Mouse (Mus musculus) T-helper 2 cell (primary cell): Measurements from ENCODE around the gene Mrpl37.
"Not testable (repeated sequence)": the region's sequence is repeated elsewhere in the genome, so short reads cannot be mapped to it uniquely, and the experiment has no call there.

Experiments used
- in situ Hi-C: fragments of 300-600 bp; cut with MboI, MseI; formaldehyde crosslinking; loops from one replicate; pipeline ENCODE4 v1.15.1; 2025; ENCODE audit warnings: high pct_unique_total_duplicates

The Mrpl37 gene

GRCm38 (mm10) chr4:107066252-107067124 lies at the start of gene Mrpl37, which contains the start of gene Cyb5rl:
Mrpl37 (minus strand) TSS chr4:107066868.
Cyb5rl (plus strand) TSS chr4:107066988.
- in situ Hi-C loops, result loop anchor here (10.0 kb wide), 2 partner anchors 232 to 762 kb away; no protein-coding TSS in a partner anchor

GRCm38 (mm10) chr4:107114278-107114677 lies 47.6 kb upstream of the Mrpl37 start:
- in situ Hi-C loops, result no loop called here

- in situ Hi-C loops, result not testable (repeated sequence)
These were observed 42.5 kb upstream of the Mrpl37 start for GRCm38 (mm10) chr4:107109181-107109580.

GRCm38 (mm10) chr4:107108291-107108731 lies 41.6 kb upstream of the Mrpl37 start:
- in situ Hi-C loops, result no loop called here

GRCm38 (mm10) chr4:107106777-107107176 lies 40.1 kb upstream of the Mrpl37 start:
- in situ Hi-C loops, result no loop called here

- in situ Hi-C loops, result no loop called here
These were observed 35.6 kb upstream of the Mrpl37 start for GRCm38 (mm10) chr4:107102220-107102619.

GRCm38 (mm10) chr4:107098791-107099525 lies 32.3 kb upstream of the Mrpl37 start:
- in situ Hi-C loops, result no loop called here

GRCm38 (mm10) chr4:107098375-107098774 lies 31.7 kb upstream of the Mrpl37 start:
- in situ Hi-C loops, result no loop called here

- in situ Hi-C loops, result no loop called here
These were observed 31.2 kb upstream of the Mrpl37 start for GRCm38 (mm10) chr4:107097871-107098270.

- in situ Hi-C loops, result no loop called here
These were observed 30.2 kb upstream of the Mrpl37 start, which contains the start of gene Cdcp2 for GRCm38 (mm10) chr4:107096841-107097373. Cdcp2 (plus strand) TSS chr4:107096891.

GRCm38 (mm10) chr4:107096043-107096442 lies 29.4 kb upstream of the Mrpl37 start:
- in situ Hi-C loops, result no loop called here

- in situ Hi-C loops, result no loop called here
These were observed 28.0 kb upstream of the Mrpl37 start for GRCm38 (mm10) chr4:107094484-107095187.

- in situ Hi-C loops, result no loop called here
These were observed 25.0 kb upstream of the Mrpl37 start for GRCm38 (mm10) chr4:107091696-107092095.

GRCm38 (mm10) chr4:107084858-107085257 lies 18.2 kb upstream of the Mrpl37 start:
- in situ Hi-C loops, result no loop called here

- in situ Hi-C loops, result no loop called here
These were observed 17.7 kb upstream of the Mrpl37 start for GRCm38 (mm10) chr4:107084343-107084742.

- in situ Hi-C loops, result no loop called here
These were observed 16.5 kb upstream of the Mrpl37 start for GRCm38 (mm10) chr4:107083126-107083525.

GRCm38 (mm10) chr4:107082185-107082584 lies 15.5 kb upstream of the Mrpl37 start:
- in situ Hi-C loops, result no loop called here

- in situ Hi-C loops, result no loop called here
These were observed 13.0 kb upstream of the Mrpl37 start for GRCm38 (mm10) chr4:107079716-107080115.

GRCm38 (mm10) chr4:107078894-107079293 lies 12.2 kb upstream of the Mrpl37 start:
- in situ Hi-C loops, result no loop called here

- in situ Hi-C loops, result no loop called here
These were observed 8.8 kb upstream of the Mrpl37 start for GRCm38 (mm10) chr4:107075456-107075855.

- in situ Hi-C loops, result no loop called here
These were observed 5.7 kb upstream of the Mrpl37 start for GRCm38 (mm10) chr4:107072343-107072742.
